ENCODE assay signal across 31 mouse cellular contexts in the genomic region with DNA sequence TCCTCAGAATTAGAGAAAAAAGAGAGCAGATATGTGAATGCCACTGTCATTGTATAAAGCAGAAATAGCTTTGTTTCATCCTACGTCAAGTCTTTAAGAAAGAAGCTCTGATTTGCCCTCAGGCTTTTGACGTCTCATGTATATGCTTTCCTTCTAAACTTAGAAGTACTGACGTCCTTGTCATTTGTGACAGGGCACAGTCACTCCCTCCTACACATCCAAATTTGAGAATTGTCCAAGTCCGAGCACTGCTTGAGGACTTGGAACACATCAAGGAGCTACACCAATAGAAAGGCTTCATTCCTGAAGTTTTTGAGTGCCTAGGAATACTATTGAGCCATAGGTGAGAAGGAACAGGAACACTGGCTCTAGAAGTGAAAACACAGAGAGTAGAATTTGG.
DNase-seq lines count a peak whose midpoint lies in the region; ATAC-seq lines count a peak whose summit lies in the region.
"Had no signal": no experiment of that assay in that cellular context is flagged by ENCODE, and none has a peak within 500 bp of the region (broad histone marks: within the 10 kb centered on the region; RNA-seq: fewer than 3 reads in every experiment).

No protein-coding gene starts in this region.

- peak; percentile 80 for DNase-seq in heart, adult 11 months
- DNase-seq in heart, embryonic 10.5 days (ENCODE audit: low spot score) = no peak
- DNase-seq in heart, adult 18-20 months = no peak
- peak; percentile 62 for DNase-seq in right cerebral cortex, adult 18-20 months
- no peak for DNase-seq in right cerebral cortex, postnatal 25 days
- DNase-seq in telencephalon, adult 2 months (ENCODE audit: low read depth, low spot score) = peak; percentile 58
- DNase-seq in spleen, postnatal 14 days (ENCODE audit: low spot score in 2 of 2) = no peak
- DNase-seq: adrenal gland, postnatal 10 days; B cell, adult 2 months; cerebellum, adult 11-12 months; cerebellum, adult 8-10 months; cerebellum, postnatal 10 days; cerebellum, postnatal 36 days; embryo, embryonic 11 days; forebrain, postnatal 0 days; gastrocnemius, postnatal 10 days; gastrocnemius, postnatal 36 days; heart, postnatal 36 days; kidney, adult 2 months had no signal

- H3K27me3 ChIP-seq in heart, embryonic 10.5 days (ENCODE audit: insufficient read depth, poor library complexity, severe bottlenecking) = no peaks in the 10 kb centered on the region
- no peaks in the 10 kb centered on the region for H3K27me3 ChIP-seq in heart, embryonic 16.5 days (ENCODE audit: control insufficient read depth, insufficient read depth, low read length)
- H3K27me3 ChIP-seq: CH12.LX; embryonic facial prominence, embryonic 13.5 days; hindbrain, embryonic 15.5 days; Patski had no signal

- H3K36me3 ChIP-seq in heart, embryonic 10.5 days = no peaks in the 10 kb centered on the region
- no peaks in the 10 kb centered on the region for H3K36me3 ChIP-seq in heart, embryonic 16.5 days (ENCODE audit: control insufficient read depth, insufficient read depth)
- H3K36me3 ChIP-seq: embryonic facial prominence, embryonic 10.5 days; embryonic facial prominence, embryonic 13.5 days; forebrain, embryonic 10.5 days; G1E; hindbrain, embryonic 10.5 days; hindbrain, embryonic 15.5 days had no signal

- H3K9ac ChIP-seq in heart, embryonic 16.5 days (ENCODE audit: low read length) = no peak overlapping the region
- H3K9ac ChIP-seq: embryonic facial prominence, embryonic 13.5 days; forebrain, postnatal 0 days; hindbrain, embryonic 15.5 days had no signal

- ATAC-seq in heart, embryonic 16.5 days (replicated peaks; ENCODE audit: extremely low read depth, insufficient read depth, low FRiP score) = no peak
- ATAC-seq: forebrain, embryonic 14.5 days; forebrain, postnatal 0 days; intestine, postnatal 0 days; Patski had no signal

- 69% methylated on average over 4 of the region's 4 CpGs for WGBS in heart, embryonic 10.5 days
- 44% methylated on average over 4 of the region's 4 CpGs for WGBS in heart, embryonic 16.5 days

- no peak overlapping the region for H3K4me3 ChIP-seq in heart, embryonic 10.5 days
- no peak overlapping the region for H3K4me3 ChIP-seq in heart, embryonic 16.5 days (ENCODE audit: low read length)
- H3K4me3 ChIP-seq: embryonic facial prominence, embryonic 10.5 days; embryonic facial prominence, embryonic 13.5 days; erythroblast, embryonic 14.5 days; forebrain, embryonic 10.5 days; hindbrain, embryonic 10.5 days; hindbrain, embryonic 15.5 days had no signal

- H3K27ac ChIP-seq in heart, embryonic 10.5 days = no peak overlapping the region
- peak overlapping the region; percentile 14; the same call in 1 of the 2 replicates for H3K27ac ChIP-seq in heart, embryonic 16.5 days (ENCODE audit: low read length)
- H3K27ac ChIP-seq: embryonic facial prominence, embryonic 10.5 days; embryonic facial prominence, embryonic 13.5 days; forebrain, embryonic 10.5 days; hindbrain, embryonic 10.5 days; hindbrain, embryonic 15.5 days had no signal

- H3K9me3 ChIP-seq in heart, embryonic 10.5 days = no peaks in the 10 kb centered on the region
- H3K9me3 ChIP-seq in heart, embryonic 16.5 days (replicated peaks; ENCODE audit: control insufficient read depth, low read length) = no peaks in the 10 kb centered on the region
- H3K9me3 ChIP-seq: embryonic facial prominence, embryonic 10.5 days; embryonic facial prominence, embryonic 13.5 days; forebrain, embryonic 10.5 days; G1E; hindbrain, embryonic 10.5 days; hindbrain, embryonic 15.5 days had no signal

- H3K4me1 ChIP-seq in heart, embryonic 10.5 days = peaks cover 11% of the 10 kb centered on the region; the same call in 1 of the 2 replicates
- peaks cover 32% of the 10 kb centered on the region for H3K4me1 ChIP-seq in heart, embryonic 16.5 days (ENCODE audit: control insufficient read depth, insufficient read depth, low read length)

- no peak overlapping the region for H3K4me2 ChIP-seq in heart, embryonic 16.5 days (ENCODE audit: low read depth, low read length)
- H3K4me2 ChIP-seq: embryonic facial prominence, embryonic 13.5 days; hindbrain, embryonic 15.5 days had no signal

Comparison
In these comparisons a context has a peak if more than half of its experiments do, and no peak if none do; other contexts are left out.
1. DNase-seq: peak in heart, adult 11 months (single experiment), right cerebral cortex, adult 18-20 months (single experiment) and telencephalon, adult 2 months (single experiment); none in heart, embryonic 10.5 days (single experiment), heart, adult 18-20 months (0 of 2), right cerebral cortex, postnatal 25 days (single experiment) and spleen, postnatal 14 days (0 of 2).